Mouse (Mus musculus) thymus, adult 2 months (tissue): ENCODE data around the gene Sema4g. TPM values are rescaled to one million over a fixed set of nuclear protein-coding genes. Genes with fewer than 3 reads are reported as not detected.
A peak's percentile ranks its signal among the peaks of the same experiment; 100 is the strongest.

Experiments
- DNase-seq: peaks from one replicate; pipeline ENCODE4 v3.0.0; 2021
- H3K27ac ChIP-seq: fragments of 200-500 bp; 2 replicates; pipeline ENCODE4 v1.5.1; 2012; ENCODE audit warnings: low read length, control low read depth; ENCODE audit not compliant: control insufficient read depth, insufficient read depth
- H3K27me3 ChIP-seq: fragments of 200-500 bp; 2 replicates; pipeline ENCODE4 v1.6.1; 2012; ENCODE audit warnings: mild to moderate bottlenecking, low read length, moderate library complexity, mixed read lengths; ENCODE audit not compliant: control insufficient read depth, insufficient read depth
- H3K36me3 ChIP-seq: fragments of 200-500 bp; 2 replicates; pipeline ENCODE4 v1.6.1; 2012; ENCODE audit warnings: mild to moderate bottlenecking, low read length, moderate library complexity; ENCODE audit not compliant: control insufficient read depth, insufficient read depth
- H3K4me1 ChIP-seq: fragments of 200-500 bp; replicated peaks from 2 replicates; pipeline ENCODE4 v1.6.1; 2012; ENCODE audit warnings: low read length; ENCODE audit not compliant: control insufficient read depth, insufficient read depth
- H3K4me3 ChIP-seq: fragments of 200-500 bp; 2 replicates; pipeline ENCODE4 v1.5.1; 2012; ENCODE audit warnings: mild to moderate bottlenecking, low read length, control low read depth, moderate library complexity; ENCODE audit not compliant: control insufficient read depth, insufficient read depth
- CTCF ChIP-seq: fragments of 200-500 bp; IDR thresholded peaks from 2 replicates; pipeline ENCODE4 v1.5.1; 2012; ENCODE audit warnings: mild to moderate bottlenecking, control low read depth, low read length, moderate library complexity, borderline replicate concordance; ENCODE audit not compliant: control insufficient read depth, poor library complexity, insufficient read depth; ENCODE audit errors: extremely low read depth
- POLR2A ChIP-seq: fragments of 200-500 bp; IDR thresholded peaks from 2 replicates; pipeline ENCODE4 v1.6.1; 2012; ENCODE audit warnings: mild to moderate bottlenecking, low read length, control low read depth, moderate library complexity; ENCODE audit not compliant: control insufficient read depth, poor library complexity, insufficient read depth; ENCODE audit errors: extremely low read depth
- WGBS: fragments of 180-500 bp; shearing (Covaris S2); methylation state at CpG from one replicate; pipeline ENCODE4 v1.1.7; 2018; 5-methylcytosine and 5-hydroxymethylcytosine counted together
- polyA plus RNA-seq: library from polyadenylated mRNA; depleted of rRNA; stranded (reverse); fragments of >200 nt; gene quantifications from 2 replicates; pipeline ENCODE4 v1.2.3, GENCODE M21; 2012

Gene Sema4g
- polyA plus RNA-seq, 1 experiment: 13.7 TPM

DNA sequence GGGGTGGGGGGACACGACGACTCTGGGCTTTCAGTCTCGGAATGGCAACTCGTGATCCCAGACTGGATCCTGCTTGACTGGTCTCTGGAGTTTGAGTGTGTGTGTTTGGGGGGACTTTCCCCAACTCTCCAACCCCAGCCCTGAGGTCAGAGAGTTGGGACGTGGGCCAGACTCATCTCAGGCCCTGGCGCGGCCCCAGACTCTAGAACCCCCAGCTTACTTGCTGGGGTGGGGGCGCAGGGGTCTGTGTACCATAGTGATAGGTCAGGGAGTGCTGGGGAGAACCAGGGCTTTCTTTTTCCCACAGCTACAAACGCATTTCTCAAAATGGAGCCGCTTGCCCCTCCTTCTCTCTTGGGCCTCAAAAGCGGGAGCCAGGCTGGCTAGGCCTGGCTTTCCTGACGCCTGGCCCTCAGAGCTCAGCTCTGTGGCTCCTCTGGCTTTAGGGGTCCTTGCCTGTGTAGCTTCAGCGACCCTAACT, 29.5 kb downstream of the Sema4g start:
- DNase-seq: no peak
- 29% methylated on average over 13 of the region's 13 CpGs for whole genome bisulfite sequencing
- no peaks in the 10 kb centered on the region for H3K36me3 ChIP-seq
- H3K4me1 ChIP-seq: peaks cover 34% of the 10 kb centered on the region
- no peaks in the 10 kb centered on the region; the same call in 1 of the 2 replicates for H3K27me3 ChIP-seq
- no peak for TF ChIP-seq CTCF
- TF ChIP-seq POLR2A: no peak
- H3K4me3 ChIP-seq: peak overlapping the region; percentile 3; the same call in 1 of the 2 replicates
- no peak overlapping the region for H3K27ac ChIP-seq

DNA sequence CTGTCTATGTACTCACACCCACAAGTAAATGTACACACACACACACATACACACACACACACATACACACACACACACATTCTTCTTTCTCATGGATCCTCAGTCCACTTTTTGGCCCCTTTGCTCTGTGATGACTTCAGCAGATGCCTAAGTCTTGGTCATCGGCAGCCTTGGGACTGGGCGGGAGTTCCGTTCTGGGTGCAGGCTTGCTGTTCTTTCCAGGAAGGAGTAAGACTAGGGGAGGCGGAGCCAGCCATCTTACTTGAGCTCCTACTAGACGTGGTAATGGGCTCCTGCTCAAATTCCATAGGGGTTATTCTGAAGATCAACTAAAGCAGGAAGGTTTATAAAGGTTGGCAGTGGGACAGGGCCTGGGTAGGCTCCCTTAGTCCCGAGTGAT, 31.4 kb downstream of the Sema4g start:
- WGBS: 84% methylated on average over 6 of the region's 6 CpGs
- DNase-seq: no peak
- H3K27ac ChIP-seq: no peak overlapping the region

GRCm38 (mm10) chr19:45021362-45021761, 32.5 kb downstream of the Sema4g start:
- Histone ChIP-seq H3K4me3 (no peak overlapping the region), H3K27me3 (no peaks in the 10 kb centered on the region; the same call in 1 of the 2 replicates), H3K4me1 (peaks cover 17% of the 10 kb centered on the region), H3K27ac (no peak overlapping the region), H3K36me3 (no peaks in the 10 kb centered on the region)
- TF ChIP-seq POLR2A (no peak), CTCF (no peak)
- 97% methylated on average over 15 of the region's 15 CpGs for WGBS
- DNase-seq: no peak

More for the DNA sequence above, 31.4 kb downstream of the Sema4g start:
- no peaks in the 10 kb centered on the region for H3K36me3 ChIP-seq
- peaks cover 24% of the 10 kb centered on the region for H3K4me1 ChIP-seq
- TF ChIP-seq POLR2A: no peak
- TF ChIP-seq CTCF: no peak
- H3K27me3 ChIP-seq: no peaks in the 10 kb centered on the region; the same call in 1 of the 2 replicates
- H3K4me3 ChIP-seq: no peak overlapping the region

DNA sequence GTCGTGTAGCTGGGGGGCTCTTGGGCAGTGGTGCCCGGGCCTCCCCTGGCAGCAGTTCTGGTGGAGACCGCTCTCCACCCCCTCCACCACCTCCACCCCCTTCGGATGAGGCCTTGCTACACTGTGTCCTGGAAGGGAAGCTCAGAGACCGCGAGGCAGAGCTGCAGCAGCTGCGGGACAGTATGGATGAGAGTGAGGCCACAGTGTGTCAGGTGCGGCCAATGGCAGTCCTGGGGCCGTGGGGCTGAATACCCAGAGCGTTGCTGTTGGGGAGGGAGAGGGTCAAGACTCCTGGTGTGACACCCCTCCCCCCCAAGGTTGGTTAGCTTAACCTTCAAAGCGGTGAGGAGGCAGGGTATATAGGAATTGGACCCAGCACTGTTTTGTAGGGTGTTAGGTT, 35.1 kb downstream of the Sema4g start:
- Histone ChIP-seq H3K4me1 (no peaks in the 10 kb centered on the region), H3K27me3 (no peaks in the 10 kb centered on the region), H3K27ac (no peak overlapping the region), H3K36me3 (no peaks in the 10 kb centered on the region), H3K4me3 (no peak overlapping the region)
- 94% methylated on average over 11 of the region's 11 CpGs for WGBS
- DNase-seq: no peak
- no peak for TF ChIP-seq POLR2A
- TF ChIP-seq CTCF: no peak

DNA sequence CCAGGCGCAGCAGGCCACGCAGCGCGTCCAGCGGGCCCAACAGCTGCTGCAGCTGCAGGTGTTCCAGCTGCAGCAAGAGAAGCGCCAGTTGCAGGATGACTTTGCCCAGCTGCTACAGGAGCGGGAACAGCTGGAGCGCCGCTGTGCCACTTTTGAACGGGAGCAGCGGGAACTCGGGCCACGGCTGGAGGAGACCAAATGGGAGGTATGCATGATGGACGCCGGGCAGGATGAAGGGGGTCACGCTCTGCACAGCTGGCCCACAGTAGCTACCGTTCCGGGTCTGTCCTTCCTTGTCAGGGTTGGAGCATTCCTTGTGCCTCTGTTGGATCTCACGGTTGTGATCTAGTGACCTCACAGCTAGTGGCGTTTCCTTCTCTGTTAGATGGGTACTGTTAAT, 35.9 kb downstream of the Sema4g start:
- no peaks in the 10 kb centered on the region for H3K27me3 ChIP-seq
- H3K4me3 ChIP-seq: no peak overlapping the region
- H3K27ac ChIP-seq: no peak overlapping the region
- TF ChIP-seq CTCF: no peak
- H3K4me1 ChIP-seq: no peaks in the 10 kb centered on the region
- WGBS: 97% methylated on average over 20 of the region's 20 CpGs
- no peaks in the 10 kb centered on the region for H3K36me3 ChIP-seq
- DNase-seq: no peak

- H3K4me3 ChIP-seq: no peak overlapping the region
- no peak for DNase-seq
- TF ChIP-seq POLR2A: no peak
- no peak for TF ChIP-seq CTCF
- WGBS: 98% methylated on average over 37 of the region's 37 CpGs
- no peak overlapping the region for H3K27ac ChIP-seq
- H3K36me3 ChIP-seq: no peaks in the 10 kb centered on the region
- H3K4me1 ChIP-seq: peaks cover 2% of the 10 kb centered on the region; the same call in 1 of the 2 replicates
- no peaks in the 10 kb centered on the region for H3K27me3 ChIP-seq
Observed at GRCm38 (mm10) chr19:45025937-45026568, 37.2 kb downstream of the Sema4g start.

DNA sequence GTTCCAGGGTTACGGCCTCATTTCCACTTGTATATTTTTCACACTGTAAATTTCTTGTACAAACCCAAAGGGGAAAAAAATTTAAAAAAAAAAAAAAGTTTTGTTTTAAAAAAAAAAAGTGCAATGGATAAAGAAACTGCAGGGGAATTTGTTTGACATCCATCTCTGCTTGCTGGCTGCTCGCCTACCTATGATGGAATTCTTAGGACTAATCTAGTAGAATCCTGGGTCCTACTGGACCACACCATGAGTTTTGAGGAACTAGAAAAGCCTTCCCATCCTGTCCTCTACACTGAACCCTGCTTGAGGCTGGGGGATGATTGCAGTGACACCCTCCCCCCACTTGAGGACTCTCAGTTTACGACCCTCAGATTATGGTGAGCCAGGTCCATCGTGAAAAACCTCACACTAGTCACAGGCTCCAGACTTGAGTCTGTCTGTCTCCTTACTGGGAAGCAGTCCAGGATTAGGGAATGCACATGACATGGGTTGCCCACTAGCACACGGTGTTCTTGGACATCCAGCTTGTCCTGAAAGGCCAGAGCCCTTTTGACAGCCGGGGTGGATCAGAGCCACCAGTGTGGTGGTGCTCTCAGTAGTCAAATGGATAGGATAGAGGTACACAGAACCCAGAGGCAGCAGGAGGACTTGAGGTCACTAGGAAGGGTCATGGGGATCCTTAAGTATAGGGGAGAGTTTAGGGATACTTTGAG, 38.2 kb downstream of the Sema4g start:
- no peak for TF ChIP-seq CTCF
- TF ChIP-seq POLR2A: no peak
- Histone ChIP-seq H3K27me3 (no peaks in the 10 kb centered on the region), H3K27ac (no peak overlapping the region), H3K4me1 (peaks cover 2% of the 10 kb centered on the region; the same call in 1 of the 2 replicates), H3K36me3 (no peaks in the 10 kb centered on the region), H3K4me3 (no peak overlapping the region)
- WGBS: 86% methylated on average over 6 of the region's 6 CpGs
- no peak for DNase-seq
